Mouse (Mus musculus) G1E (cell line): ENCODE results near the gene Atp13a3.

Experiments used
- CTCF ChIP-seq: IDR thresholded peaks from 2 replicates; pipeline ENCODE4 v1.5.1; 2012; ENCODE audit warnings: low read depth, low read length, inconsistent platforms, mixed read lengths
- GATA1 ChIP-seq: IDR thresholded peaks from 2 replicates; pipeline ENCODE4 v1.6.1; 2012; ENCODE audit warnings: borderline replicate concordance, low read length, inconsistent platforms, mixed read lengths

- no peak for TF ChIP-seq CTCF
- TF ChIP-seq GATA1, result no peak
Observed at GRCm38 (mm10) chr16:30389210-30389684, 16.5 kb downstream of the Atp13a3 start.
